Mouse (Mus musculus): ENCODE results near the gene Asgr1. TPM values are rescaled to one million over a fixed set of nuclear protein-coding genes. Genes with fewer than 3 reads are reported as not detected.

Gene Asgr1
- 0.50 TPM for polyA plus RNA-seq (2014; fragmentation: Illumina TruSeq; extraction: RNeasy Lipid Tissue Mini Kit (QIAGEN cat#74804); ENCODE audit: low read depth, low replicate concordance)

DNA sequence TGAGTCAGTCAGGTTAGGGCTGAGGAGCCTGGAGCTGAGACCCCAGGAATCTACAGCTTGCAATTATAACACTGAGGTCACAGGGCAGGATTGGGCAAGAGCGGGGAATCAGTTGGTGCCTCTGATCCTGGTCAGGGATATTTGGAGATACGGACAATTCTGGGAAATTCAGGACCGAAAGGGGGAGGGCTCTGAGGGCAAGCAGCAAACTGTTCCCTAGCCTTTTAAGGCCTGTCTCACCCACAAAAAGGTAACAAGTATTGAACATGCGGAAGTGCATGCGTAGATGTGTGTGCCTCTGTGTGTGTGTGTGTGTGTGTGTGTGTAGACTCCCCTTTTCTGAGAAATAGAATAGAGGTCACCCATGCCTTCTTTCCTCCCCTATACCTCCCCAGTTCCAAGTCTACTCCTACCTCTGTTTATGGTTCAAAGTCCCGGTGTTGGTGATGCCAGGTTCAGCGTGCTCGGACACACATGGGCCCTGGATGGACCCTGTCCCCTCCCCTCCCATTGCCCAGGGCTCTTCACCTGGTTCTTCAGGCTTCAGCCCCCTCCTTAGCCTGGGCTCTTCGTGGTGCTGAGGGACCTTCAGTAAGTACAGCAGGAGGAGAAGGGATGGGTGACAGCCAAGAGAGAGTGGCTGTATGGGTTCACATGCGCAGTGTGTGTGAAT lies at the start of gene Asgr1:
TSS of gene Asgr1 (plus strand) at position 188 of the 673 bp plus-strand sequence.

DNA sequence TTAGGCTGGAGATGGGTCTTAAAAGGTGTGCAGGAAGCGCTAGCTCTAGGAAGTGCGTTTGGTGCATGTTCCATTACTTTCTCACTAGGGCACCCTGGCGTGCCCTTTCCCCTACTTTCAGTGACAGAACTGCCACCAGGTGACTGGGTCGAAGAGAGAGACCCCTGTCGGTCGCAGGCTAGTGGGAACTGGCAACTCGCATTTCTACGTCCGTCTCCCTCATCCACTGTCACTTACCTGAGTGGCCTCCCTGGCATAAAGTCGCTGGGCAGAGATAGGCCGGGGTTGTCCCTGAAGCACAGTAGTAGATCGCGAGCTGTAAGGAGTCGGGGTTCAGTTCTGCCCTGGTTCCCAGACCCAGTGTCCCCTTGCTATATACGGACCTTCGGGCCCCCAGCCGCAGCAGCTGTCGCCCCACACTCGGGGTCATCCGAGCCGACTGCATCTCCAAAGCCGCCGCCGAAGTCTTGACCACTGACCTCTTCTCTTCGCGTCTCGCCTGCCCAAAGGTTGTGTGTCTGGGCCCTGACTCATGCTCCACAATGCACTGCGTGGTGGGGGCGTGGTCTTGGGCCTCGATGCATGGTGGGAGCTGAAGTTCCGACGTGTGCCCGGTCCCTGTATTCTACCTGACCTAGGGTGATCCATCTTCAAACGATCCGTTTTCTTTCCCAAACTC lies 38.9 kb upstream of the Asgr1 start, which contains the start of gene Acadvl:
TSS of gene Acadvl (minus strand) at position 532 of the 679 bp plus-strand sequence.

DNA sequence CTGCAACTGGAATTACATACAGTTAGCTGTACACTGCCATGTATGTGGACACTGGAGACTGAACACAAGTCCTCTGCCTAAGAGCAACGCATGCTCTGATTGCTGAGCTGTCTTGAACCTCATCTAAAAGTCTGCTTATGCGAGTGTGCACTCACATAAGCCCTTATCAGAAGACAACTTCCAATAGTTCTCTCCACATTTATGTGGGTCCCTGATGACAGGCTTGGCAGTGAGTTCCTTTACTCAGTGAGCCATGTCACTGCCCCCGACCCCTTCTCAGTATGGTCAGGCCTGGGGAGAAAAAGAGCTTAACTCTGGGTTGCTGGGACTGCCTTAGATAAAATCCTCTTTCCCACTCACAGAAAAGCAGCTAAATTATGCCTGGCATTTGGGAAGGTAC lies 37.2 kb upstream of the Asgr1 start, which contains the start of gene Dlg4:
TSS of gene Dlg4 (plus strand) at position 274 of the 400 bp plus-strand sequence.

DNA sequence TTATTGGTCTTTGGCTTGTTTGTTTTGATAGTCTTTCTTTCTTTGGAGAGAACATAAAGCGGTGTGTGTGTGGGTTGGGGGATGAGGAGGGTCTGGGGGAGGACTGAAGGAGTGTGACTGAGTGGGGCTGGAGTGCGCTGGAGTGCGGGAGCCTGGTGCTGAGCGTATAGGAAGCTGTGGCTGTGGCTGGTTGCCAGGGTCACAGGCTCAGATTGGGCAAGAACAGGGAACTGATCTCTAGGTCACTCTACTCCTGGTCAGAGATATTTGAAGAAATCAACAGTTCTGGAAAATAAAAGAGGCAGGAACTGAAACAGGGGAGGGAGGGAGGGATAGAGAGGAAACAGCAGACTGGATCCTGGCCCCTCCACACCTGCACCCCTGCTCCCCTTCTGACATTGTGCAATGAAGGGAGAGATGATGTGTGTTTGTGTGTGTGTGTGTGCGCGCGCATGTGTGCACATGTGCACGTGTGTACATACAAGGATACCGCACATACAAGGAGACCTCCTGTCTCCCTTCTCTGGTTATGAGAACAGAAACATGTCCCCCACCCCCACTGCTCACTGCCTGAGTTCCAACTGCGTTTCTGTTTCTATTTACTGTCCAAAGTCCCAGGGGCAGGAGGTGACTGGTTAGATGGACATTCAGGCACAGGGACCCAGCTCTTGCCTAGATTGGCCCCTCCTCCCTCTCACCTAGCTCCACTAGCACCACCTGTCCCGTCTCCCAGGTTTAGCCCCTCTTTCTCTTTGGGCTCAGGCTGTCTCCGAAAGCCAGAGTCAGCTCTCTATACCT lies 38.3 kb downstream of the Asgr1 start, which contains the start of gene Asgr2:
TSS of gene Asgr2 (plus strand) at position 659 of the 798 bp plus-strand sequence.

Other genes starting within 250 kb of the Asgr1 start
- gene Tmem102, start 248.5 kb upstream of the Asgr1 start, polyA plus RNA-seq (2014; fragmentation: Illumina TruSeq; extraction: RNeasy Lipid Tissue Mini Kit (QIAGEN cat#74804); ENCODE audit: low read depth, low replicate concordance) = not detected
- not detected for gene Gm39566, start 238.8 kb upstream of the Asgr1 start, polyA plus RNA-seq (2014; fragmentation: Illumina TruSeq; extraction: RNeasy Lipid Tissue Mini Kit (QIAGEN cat#74804); ENCODE audit: low read depth, low replicate concordance)
- not detected for gene Spem2, start 235.6 kb upstream of the Asgr1 start, polyA plus RNA-seq (2014; fragmentation: Illumina TruSeq; extraction: RNeasy Lipid Tissue Mini Kit (QIAGEN cat#74804); ENCODE audit: low read depth, low replicate concordance)
- gene Spem1, start 231.9 kb upstream of the Asgr1 start, polyA plus RNA-seq (2014; fragmentation: Illumina TruSeq; extraction: RNeasy Lipid Tissue Mini Kit (QIAGEN cat#74804); ENCODE audit: low read depth, low replicate concordance) = not detected
- gene Nlgn2, start 216.3 kb upstream of the Asgr1 start, polyA plus RNA-seq (2014; fragmentation: Illumina TruSeq; extraction: RNeasy Lipid Tissue Mini Kit (QIAGEN cat#74804); ENCODE audit: low read depth, low replicate concordance) = 5.0 TPM
- gene Tmem256, start 215.6 kb upstream of the Asgr1 start, polyA plus RNA-seq (2014; fragmentation: Illumina TruSeq; extraction: RNeasy Lipid Tissue Mini Kit (QIAGEN cat#74804); ENCODE audit: low read depth, low replicate concordance) = 282 TPM
- 23.8 TPM for gene Plscr3, start 207.7 kb upstream of the Asgr1 start, polyA plus RNA-seq (2014; fragmentation: Illumina TruSeq; extraction: RNeasy Lipid Tissue Mini Kit (QIAGEN cat#74804); ENCODE audit: low read depth, low replicate concordance)
- not detected for gene Tnk1, start 195.4 kb upstream of the Asgr1 start, polyA plus RNA-seq (2014; fragmentation: Illumina TruSeq; extraction: RNeasy Lipid Tissue Mini Kit (QIAGEN cat#74804); ENCODE audit: low read depth, low replicate concordance)
- gene Tmem95, start 176.1 kb upstream of the Asgr1 start, polyA plus RNA-seq (2014; fragmentation: Illumina TruSeq; extraction: RNeasy Lipid Tissue Mini Kit (QIAGEN cat#74804); ENCODE audit: low read depth, low replicate concordance) = not detected
- gene Kctd11, start 172.7 kb upstream of the Asgr1 start, polyA plus RNA-seq (2014; fragmentation: Illumina TruSeq; extraction: RNeasy Lipid Tissue Mini Kit (QIAGEN cat#74804); ENCODE audit: low read depth, low replicate concordance) = 4.2 TPM
- gene Acap1, start 158.5 kb upstream of the Asgr1 start, polyA plus RNA-seq (2014; fragmentation: Illumina TruSeq; extraction: RNeasy Lipid Tissue Mini Kit (QIAGEN cat#74804); ENCODE audit: low read depth, low replicate concordance) = 0.81 TPM
- gene 2810408A11Rik, start 153.1 kb upstream of the Asgr1 start, polyA plus RNA-seq (2014; fragmentation: Illumina TruSeq; extraction: RNeasy Lipid Tissue Mini Kit (QIAGEN cat#74804); ENCODE audit: low read depth, low replicate concordance) = 2.9 TPM
- gene Neurl4, start 153.0 kb upstream of the Asgr1 start, polyA plus RNA-seq (2014; fragmentation: Illumina TruSeq; extraction: RNeasy Lipid Tissue Mini Kit (QIAGEN cat#74804); ENCODE audit: low read depth, low replicate concordance) = 37.7 TPM
- gene Gps2, start 140.2 kb upstream of the Asgr1 start, polyA plus RNA-seq (2014; fragmentation: Illumina TruSeq; extraction: RNeasy Lipid Tissue Mini Kit (QIAGEN cat#74804); ENCODE audit: low read depth, low replicate concordance) = 44.4 TPM
- 482 TPM for gene Eif5a, start 132.1 kb upstream of the Asgr1 start, polyA plus RNA-seq (2014; fragmentation: Illumina TruSeq; extraction: RNeasy Lipid Tissue Mini Kit (QIAGEN cat#74804); ENCODE audit: low read depth, low replicate concordance)
- 32.3 TPM for gene Ybx2, start 118.3 kb upstream of the Asgr1 start, polyA plus RNA-seq (2014; fragmentation: Illumina TruSeq; extraction: RNeasy Lipid Tissue Mini Kit (QIAGEN cat#74804); ENCODE audit: low read depth, low replicate concordance)
- 385 TPM for gene Slc2a4, start 105.9 kb upstream of the Asgr1 start, polyA plus RNA-seq (2014; fragmentation: Illumina TruSeq; extraction: RNeasy Lipid Tissue Mini Kit (QIAGEN cat#74804); ENCODE audit: low read depth, low replicate concordance)
- 0.58 TPM for gene Cldn7, start 89.3 kb upstream of the Asgr1 start, polyA plus RNA-seq (2014; fragmentation: Illumina TruSeq; extraction: RNeasy Lipid Tissue Mini Kit (QIAGEN cat#74804); ENCODE audit: low read depth, low replicate concordance)
- 146 TPM for gene Ctdnep1, start 72.9 kb upstream of the Asgr1 start, polyA plus RNA-seq (2014; fragmentation: Illumina TruSeq; extraction: RNeasy Lipid Tissue Mini Kit (QIAGEN cat#74804); ENCODE audit: low read depth, low replicate concordance)
- 52.8 TPM for gene Elp5, start 71.6 kb upstream of the Asgr1 start, polyA plus RNA-seq (2014; fragmentation: Illumina TruSeq; extraction: RNeasy Lipid Tissue Mini Kit (QIAGEN cat#74804); ENCODE audit: low read depth, low replicate concordance)
- gene Gabarap, start 62.9 kb upstream of the Asgr1 start, polyA plus RNA-seq (2014; fragmentation: Illumina TruSeq; extraction: RNeasy Lipid Tissue Mini Kit (QIAGEN cat#74804); ENCODE audit: low read depth, low replicate concordance) = 418 TPM
- gene Phf23, start 58.3 kb upstream of the Asgr1 start, polyA plus RNA-seq (2014; fragmentation: Illumina TruSeq; extraction: RNeasy Lipid Tissue Mini Kit (QIAGEN cat#74804); ENCODE audit: low read depth, low replicate concordance) = 25.3 TPM
- gene Dvl2, start 53.5 kb upstream of the Asgr1 start, polyA plus RNA-seq (2014; fragmentation: Illumina TruSeq; extraction: RNeasy Lipid Tissue Mini Kit (QIAGEN cat#74804); ENCODE audit: low read depth, low replicate concordance) = 5.6 TPM
- gene Acadvl, start 38.7 kb upstream of the Asgr1 start, polyA plus RNA-seq (2014; fragmentation: Illumina TruSeq; extraction: RNeasy Lipid Tissue Mini Kit (QIAGEN cat#74804); ENCODE audit: low read depth, low replicate concordance) = 1,086 TPM
- gene Dlg4, start 37.1 kb upstream of the Asgr1 start, polyA plus RNA-seq (2014; fragmentation: Illumina TruSeq; extraction: RNeasy Lipid Tissue Mini Kit (QIAGEN cat#74804); ENCODE audit: low read depth, low replicate concordance) = 3.2 TPM
- gene Asgr2, start 38.6 kb downstream of the Asgr1 start, polyA plus RNA-seq (2014; fragmentation: Illumina TruSeq; extraction: RNeasy Lipid Tissue Mini Kit (QIAGEN cat#74804); ENCODE audit: low read depth, low replicate concordance) = 0.68 TPM
- 16.8 TPM for gene Mgl2, start 76.2 kb downstream of the Asgr1 start, polyA plus RNA-seq (2014; fragmentation: Illumina TruSeq; extraction: RNeasy Lipid Tissue Mini Kit (QIAGEN cat#74804); ENCODE audit: low read depth, low replicate concordance)
- 7.1 TPM for gene Clec10a, start 102.1 kb downstream of the Asgr1 start, polyA plus RNA-seq (2014; fragmentation: Illumina TruSeq; extraction: RNeasy Lipid Tissue Mini Kit (QIAGEN cat#74804); ENCODE audit: low read depth, low replicate concordance)
- 0.71 TPM for gene Slc16a11, start 158.7 kb downstream of the Asgr1 start, polyA plus RNA-seq (2014; fragmentation: Illumina TruSeq; extraction: RNeasy Lipid Tissue Mini Kit (QIAGEN cat#74804); ENCODE audit: low read depth, low replicate concordance)
- 3.4 TPM for gene Slc16a13, start 167.0 kb downstream of the Asgr1 start, polyA plus RNA-seq (2014; fragmentation: Illumina TruSeq; extraction: RNeasy Lipid Tissue Mini Kit (QIAGEN cat#74804); ENCODE audit: low read depth, low replicate concordance)
- 15.9 TPM for gene Bcl6b, start 175.7 kb downstream of the Asgr1 start, polyA plus RNA-seq (2014; fragmentation: Illumina TruSeq; extraction: RNeasy Lipid Tissue Mini Kit (QIAGEN cat#74804); ENCODE audit: low read depth, low replicate concordance)
- gene 0610010K14Rik, start 183.8 kb downstream of the Asgr1 start, polyA plus RNA-seq (2014; fragmentation: Illumina TruSeq; extraction: RNeasy Lipid Tissue Mini Kit (QIAGEN cat#74804); ENCODE audit: low read depth, low replicate concordance) = 37.6 TPM
- 4.5 TPM for gene Gm21988, start 185.7 kb downstream of the Asgr1 start, polyA plus RNA-seq (2014; fragmentation: Illumina TruSeq; extraction: RNeasy Lipid Tissue Mini Kit (QIAGEN cat#74804); ENCODE audit: low read depth, low replicate concordance)
- gene Rnasek, start 185.8 kb downstream of the Asgr1 start, polyA plus RNA-seq (2014; fragmentation: Illumina TruSeq; extraction: RNeasy Lipid Tissue Mini Kit (QIAGEN cat#74804); ENCODE audit: low read depth, low replicate concordance) = 154 TPM
- 4.5 TPM for gene Alox12, start 201.3 kb downstream of the Asgr1 start, polyA plus RNA-seq (2014; fragmentation: Illumina TruSeq; extraction: RNeasy Lipid Tissue Mini Kit (QIAGEN cat#74804); ENCODE audit: low read depth, low replicate concordance)

Measured in heart, adult 10 weeks (tissue).